Mouse (Mus musculus): Measurements from ENCODE around the gene Olfr2. TPM values are rescaled to one million over a fixed set of nuclear protein-coding genes. Genes with fewer than 3 reads are reported as not detected.

Gene Olfr2
- not detected in 2 replicates for polyA plus RNA-seq (2015; fragmentation: Nextera tagmentation; extraction: Ambion mirVana)

GRCm38 (mm10) chr7:107005972-107006371 is at the start of gene Olfr2:
Olfr2 (minus strand) TSS chr7:107006072.

GRCm38 (mm10) chr7:107030874-107031273 is 25.0 kb upstream of the Olfr2 start, which contains the start of gene Olfr713:
Olfr713 (plus strand) TSS chr7:107031174.

GRCm38 (mm10) chr7:106975353-106975752 is 30.5 kb downstream of the Olfr2 start, which contains the start of gene Olfr711:
Olfr711 (minus strand) TSS chr7:106975453.

GRCm38 (mm10) chr7:106963837-106964236 is 42.0 kb downstream of the Olfr2 start, which contains the start of gene Olfr6:
Olfr6 (minus strand) TSS chr7:106963937.

GRCm38 (mm10) chr7:106948212-106948611 is 57.7 kb downstream of the Olfr2 start, which contains the start of gene Olfr710:
Olfr710 (minus strand) TSS chr7:106948312.

Other genes with a start within 250 kb of the Olfr2 start
- not detected in 2 replicates for gene Olfr699, start 212.9 kb downstream of the Olfr2 start, polyA plus RNA-seq (2015; fragmentation: Nextera tagmentation; extraction: Ambion mirVana)
- not detected in 2 replicates for gene Olfr700, start 197.2 kb downstream of the Olfr2 start, polyA plus RNA-seq (2015; fragmentation: Nextera tagmentation; extraction: Ambion mirVana)
- gene Olfr701, start 191.9 kb downstream of the Olfr2 start, polyA plus RNA-seq (2015; fragmentation: Nextera tagmentation; extraction: Ambion mirVana): 0.04 TPM in 1 of 2 replicates, not detected in the other
- gene Olfr702, start 172.2 kb downstream of the Olfr2 start, polyA plus RNA-seq (2015; fragmentation: Nextera tagmentation; extraction: Ambion mirVana): not detected in 2 replicates
- not detected in 2 replicates for gene Olfr703, start 162.7 kb downstream of the Olfr2 start, polyA plus RNA-seq (2015; fragmentation: Nextera tagmentation; extraction: Ambion mirVana)
- not detected in 2 replicates for gene Olfr704, start 142.9 kb downstream of the Olfr2 start, polyA plus RNA-seq (2015; fragmentation: Nextera tagmentation; extraction: Ambion mirVana)
- gene Olfr705, start 129.2 kb downstream of the Olfr2 start, polyA plus RNA-seq (2015; fragmentation: Nextera tagmentation; extraction: Ambion mirVana): not detected in 2 replicates
- gene Olfr706, start 117.9 kb downstream of the Olfr2 start, polyA plus RNA-seq (2015; fragmentation: Nextera tagmentation; extraction: Ambion mirVana): not detected in 2 replicates
- not detected in 2 replicates for gene Olfr707, start 104.8 kb downstream of the Olfr2 start, polyA plus RNA-seq (2015; fragmentation: Nextera tagmentation; extraction: Ambion mirVana)
- not detected in 2 replicates for gene Olfr1532-ps1, start 98.1 kb downstream of the Olfr2 start, polyA plus RNA-seq (2015; fragmentation: Nextera tagmentation; extraction: Ambion mirVana)
- gene Olfr709-ps1, start 73.9 kb downstream of the Olfr2 start, polyA plus RNA-seq (2015; fragmentation: Nextera tagmentation; extraction: Ambion mirVana): not detected in 2 replicates
- not detected in 2 replicates for gene Olfr710, start 57.8 kb downstream of the Olfr2 start, polyA plus RNA-seq (2015; fragmentation: Nextera tagmentation; extraction: Ambion mirVana)
- not detected in 2 replicates for gene Olfr6, start 42.1 kb downstream of the Olfr2 start, polyA plus RNA-seq (2015; fragmentation: Nextera tagmentation; extraction: Ambion mirVana)
- gene Olfr711, start 30.6 kb downstream of the Olfr2 start, polyA plus RNA-seq (2015; fragmentation: Nextera tagmentation; extraction: Ambion mirVana): not detected in 2 replicates
- gene Olfr713, start 25.1 kb upstream of the Olfr2 start, polyA plus RNA-seq (2015; fragmentation: Nextera tagmentation; extraction: Ambion mirVana): not detected in 2 replicates
- not detected in 2 replicates for gene Olfr714, start 64.9 kb upstream of the Olfr2 start, polyA plus RNA-seq (2015; fragmentation: Nextera tagmentation; extraction: Ambion mirVana)
- gene Olfr17, start 87.1 kb upstream of the Olfr2 start, polyA plus RNA-seq (2015; fragmentation: Nextera tagmentation; extraction: Ambion mirVana): not detected in 2 replicates
- gene Olfr715b, start 104.3 kb upstream of the Olfr2 start, polyA plus RNA-seq (2015; fragmentation: Nextera tagmentation; extraction: Ambion mirVana): not detected in 2 replicates
- gene Olfr715, start 125.0 kb upstream of the Olfr2 start, polyA plus RNA-seq (2015; fragmentation: Nextera tagmentation; extraction: Ambion mirVana): not detected in 2 replicates
- not detected in 2 replicates for gene Olfr716, start 132.3 kb upstream of the Olfr2 start, polyA plus RNA-seq (2015; fragmentation: Nextera tagmentation; extraction: Ambion mirVana)
- gene Nlrp14, start 160.9 kb upstream of the Olfr2 start, polyA plus RNA-seq (2015; fragmentation: Nextera tagmentation; extraction: Ambion mirVana): not detected in 2 replicates
- gene Rbmxl2, start 203.4 kb upstream of the Olfr2 start, polyA plus RNA-seq (2015; fragmentation: Nextera tagmentation; extraction: Ambion mirVana): not detected in 2 replicates

Measured in spleen, postnatal 0 days (tissue).